Mouse (Mus musculus): ENCODE results near the gene Arhgap10. TPM values are rescaled to one million over a fixed set of nuclear protein-coding genes. Genes with fewer than 3 reads are reported as not detected.

Arhgap10 gene
- total and polyA plus RNA-seq, 3 experiments: 2.7 to 5.9 (median 4.8) TPM

DNA sequence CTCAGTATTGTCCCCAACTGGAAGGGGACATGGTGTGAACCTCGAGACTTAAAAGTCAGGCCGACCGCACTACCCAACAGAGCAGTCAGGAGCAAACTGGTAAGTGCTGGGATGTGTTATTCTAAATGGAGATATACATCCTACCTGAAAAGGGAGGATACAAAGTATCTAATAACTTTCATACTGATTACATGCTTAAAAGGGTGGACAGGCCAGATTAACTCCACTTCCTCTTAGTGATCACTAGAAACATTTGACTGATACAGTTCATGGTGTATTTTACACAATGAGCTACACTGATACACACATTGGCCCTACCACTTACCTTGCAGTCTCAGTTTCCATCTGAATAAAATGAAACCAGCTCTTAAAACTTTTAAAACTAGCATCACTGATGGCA is 17.5 kb downstream of the Arhgap10 start:
- no peak overlapping the region for H3K9ac ChIP-seq (ENCODE audit: insufficient read depth, low read depth)
- no peaks in the 10 kb centered on the region for H3K36me3 ChIP-seq (replicated peaks in 1 of 2; ENCODE audit: control insufficient read depth in 1 of 2, insufficient read depth in 1 of 2, low read length in 1 of 2)
- in situ Hi-C loops (cut with MboI; ENCODE audit: low pct_ligation_motif_present, low pct_unique_long_range_greater_than_20kb, low sequenced_read_pairs) (no loop called here), dilution Hi-C loops (cut with MboI; ENCODE audit: extremely low pct_ligation_motif_present, extremely low pct_unique_long_range_greater_than_20kb, low sequenced_read_pairs) (no loop called here)
- no peak overlapping the region for H3K4me2 ChIP-seq (ENCODE audit: insufficient read depth, low read depth, poor library complexity, severe bottlenecking)
- H3K79me2 ChIP-seq (replicated peaks; ENCODE audit: control insufficient read depth, extremely low read depth, insufficient read depth, poor library complexity, severe bottlenecking): no peaks in the 10 kb centered on the region
- H3K27me3 ChIP-seq (replicated peaks): no peaks in the 10 kb centered on the region
- no peak for DNase-seq (ENCODE audit: extremely low read depth)
- H3K4me3 ChIP-seq (replicated peaks in 1 of 3; ENCODE audit: low read depth in 2 of 3, low read length in 2 of 3, poor library complexity in 1 of 3): no peak overlapping the region
- TF ChIP-seq TBP (conservative IDR thresholded peaks at IDR 0.05; ENCODE audit: low read depth, low read length) (no peak), ZC3H11A (IDR thresholded peaks at IDR 0.05; ENCODE audit: low read depth, low read length) (no peak), POLR2AphosphoS2 (IDR thresholded peaks at IDR 0.05; ENCODE audit: low read depth, low read length) (no peak), KAT2A (IDR thresholded peaks at IDR 0.05; ENCODE audit: insufficient replicate concordance, low read length) (no peak), RCOR1 (conservative IDR thresholded peaks at IDR 0.05; ENCODE audit: low read depth, low read length) (no peak), JUND (conservative IDR thresholded peaks at IDR 0.05; ENCODE audit: low read depth, low read length) (no peak), MAX (IDR thresholded peaks at IDR 0.05; ENCODE audit: low read length) (no peak), MXI1 (IDR thresholded peaks at IDR 0.05; ENCODE audit: low read depth, low read length) (no peak), ZKSCAN1 (IDR thresholded peaks at IDR 0.05; ENCODE audit: borderline replicate concordance, low read depth, low read length) (no peak), UBTF (IDR thresholded peaks at IDR 0.05; ENCODE audit: low read depth, low read length) (no peak), MAZ (IDR thresholded peaks at IDR 0.05; ENCODE audit: low read depth, low read length) (no peak), GABPA (IDR thresholded peaks at IDR 0.05; ENCODE audit: insufficient replicate concordance, low read depth, low read length) (no peak), CHD1 (IDR thresholded peaks at IDR 0.05; ENCODE audit: low read depth, low read length) (no peak), CHD2 (IDR thresholded peaks at IDR 0.05; ENCODE audit: low read length) (no peak)
- H3K27ac ChIP-seq (ENCODE audit: insufficient read depth, low read depth): no peak overlapping the region
- H3K9me3 ChIP-seq (replicated peaks; ENCODE audit: low read length): no peaks in the 10 kb centered on the region
- H3K4me1 ChIP-seq (ENCODE audit: control insufficient read depth in 1 of 2, insufficient read depth in 2 of 2): peaks cover 4 to 27% of the 10 kb centered on the region in 2 experiments; a peak in 3 of 4 replicates

DNA sequence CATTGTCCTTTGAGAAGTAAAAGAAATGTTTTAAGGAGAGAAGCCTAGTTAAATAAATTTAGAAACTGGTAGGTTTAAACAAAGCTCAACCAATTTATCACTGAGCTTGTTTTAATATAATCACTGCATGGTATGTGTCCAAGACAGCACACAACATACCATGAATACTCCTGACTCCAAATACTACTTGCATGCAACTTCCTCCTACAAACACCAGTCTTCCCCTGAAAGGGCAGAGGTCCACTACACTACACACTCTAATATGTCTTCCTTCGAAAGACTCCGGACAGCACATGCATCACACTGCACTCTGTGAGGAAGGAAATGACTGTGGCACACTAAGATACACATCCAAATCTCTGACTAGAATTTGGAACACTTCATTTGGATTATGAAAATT is 20.3 kb downstream of the Arhgap10 start:
- TF ChIP-seq UBTF (IDR thresholded peaks at IDR 0.05; ENCODE audit: low read depth, low read length) (no peak), MEF2A (IDR thresholded peaks at IDR 0.05; ENCODE audit: borderline replicate concordance, low read depth, low read length) (no peak), ZMIZ1 (IDR thresholded peaks at IDR 0.05; ENCODE audit: low read depth, low read length) (no peak), MAX (IDR thresholded peaks at IDR 0.05; ENCODE audit: low read length) (no peak), RCOR1 (conservative IDR thresholded peaks at IDR 0.05; ENCODE audit: low read depth, low read length) (no peak), ZNF384 (IDR thresholded peaks at IDR 0.05; ENCODE audit: low read depth, low read length) (no peak), IRF4 (IDR thresholded peaks at IDR 0.05; ENCODE audit: low read depth, low read length) (no peak), EP300 (IDR thresholded peaks at IDR 0.05; ENCODE audit: low read length) (no peak), TBP (conservative IDR thresholded peaks at IDR 0.05; ENCODE audit: low read depth, low read length) (no peak), POLR2A (IDR thresholded peaks at IDR 0.05; ENCODE audit: low read depth, low read length) (no peak), CHD1 (IDR thresholded peaks at IDR 0.05; ENCODE audit: low read depth, low read length) (no peak), ETS1 (conservative IDR thresholded peaks at IDR 0.05; ENCODE audit: low read depth, low read length) (no peak), JUN (IDR thresholded peaks at IDR 0.05; ENCODE audit: insufficient read depth, low read depth, low read length) (no peak), MYC (IDR thresholded peaks at IDR 0.05; ENCODE audit: low read depth, low read length) (no peak), USF1 (IDR thresholded peaks at IDR 0.05; ENCODE audit: low read depth, low read length) (no peak), HCFC1 (IDR thresholded peaks at IDR 0.05; ENCODE audit: low read depth, low read length) (no peak), POLR2AphosphoS2 (IDR thresholded peaks at IDR 0.05; ENCODE audit: low read depth, low read length) (no peak), USF2 (conservative IDR thresholded peaks at IDR 0.05; ENCODE audit: low read depth, low read length) (no peak)
- dilution Hi-C loops (cut with MboI; ENCODE audit: extremely low pct_ligation_motif_present, extremely low pct_unique_long_range_greater_than_20kb, low sequenced_read_pairs) (no loop called here), in situ Hi-C loops (cut with MboI; ENCODE audit: low pct_ligation_motif_present, low pct_unique_long_range_greater_than_20kb, low sequenced_read_pairs) (no loop called here)
- Histone ChIP-seq H3K4me2 (ENCODE audit: insufficient read depth, low read depth, poor library complexity, severe bottlenecking) (no peak overlapping the region), H3K9ac (ENCODE audit: insufficient read depth, low read depth) (no peak overlapping the region), H3K36me3 (replicated peaks in 1 of 2; ENCODE audit: control insufficient read depth in 1 of 2, insufficient read depth in 1 of 2, low read length in 1 of 2) (no peaks in the 10 kb centered on the region), H3K79me2 (replicated peaks; ENCODE audit: control insufficient read depth, extremely low read depth, insufficient read depth, poor library complexity, severe bottlenecking) (no peaks in the 10 kb centered on the region), H3K27me3 (replicated peaks) (no peaks in the 10 kb centered on the region), H3K9me3 (replicated peaks; ENCODE audit: low read length) (no peaks in the 10 kb centered on the region), H3K27ac (ENCODE audit: insufficient read depth, low read depth) (no peak overlapping the region), H3K4me3 (replicated peaks in 1 of 3; ENCODE audit: low read depth in 2 of 3, low read length in 2 of 3, poor library complexity in 1 of 3) (no peak overlapping the region), H3K4me1 (ENCODE audit: control insufficient read depth in 1 of 2, insufficient read depth in 2 of 2) (peaks cover under 1 to 23% of the 10 kb centered on the region in 2 experiments; a peak in 2 of 4 replicates)
- no peak for DNase-seq (ENCODE audit: extremely low read depth)

Data from CH12.LX (cell line).